Mouse (Mus musculus): ENCODE data around the gene Trex1.

- TF ChIP-seq E2F4 (IDR thresholded peaks at IDR 0.05; ENCODE audit: insufficient read depth): no peak
- TF ChIP-seq MYOG (IDR thresholded peaks at IDR 0.05; ENCODE audit: control insufficient read depth in 1 of 3, insufficient read depth in 1 of 3, insufficient read length in 2 of 3, low read depth in 2 of 3): no peak
- TF ChIP-seq POLR2A (IDR thresholded peaks at IDR 0.05; ENCODE audit: insufficient read length, low read depth): no peak
- no peak for TF ChIP-seq MAX (IDR thresholded peaks at IDR 0.05; ENCODE audit: low read depth)
- TF ChIP-seq USF1 (IDR thresholded peaks at IDR 0.05; ENCODE audit: low read depth): no peak
- no peak for TF ChIP-seq CEBPB (IDR thresholded peaks at IDR 0.05; ENCODE audit: insufficient read depth, poor library complexity, severe bottlenecking)
- no peak for TF ChIP-seq REST (IDR thresholded peaks at IDR 0.05; ENCODE audit: insufficient read depth, insufficient read length)
- TF ChIP-seq SRF (IDR thresholded peaks at IDR 0.05; ENCODE audit: control insufficient read depth, insufficient read length, low read depth): no peak
These were observed 807 bp upstream of the Trex1 start for GRCm38 (mm10) chr9:109060184-109060897.

All from myocyte (in vitro differentiated cells).